Mouse (Mus musculus) lung, embryonic 16.5 days (tissue): ENCODE data around the gene Scn8a. TPM values are rescaled to one million over a fixed set of nuclear protein-coding genes. Genes with fewer than 3 reads are reported as not detected.

Source experiments
- ATAC-seq: fragments of 200-750 bp; cut with Nextera tagmentation; 2 replicates; pipeline ENCODE4 v1.8.0; 2017; ENCODE audit warnings: low read depth, mild to moderate bottlenecking, moderate library complexity
- H3K27ac ChIP-seq: fragments of 300-500 bp; sonication (generic); 2 replicates; pipeline ENCODE4 v1.5.1; 2014; ENCODE audit warnings: mild to moderate bottlenecking, control low read depth, low read length
- H3K27me3 ChIP-seq: fragments of 300-500 bp; sonication (generic); 2 replicates; pipeline ENCODE4 v1.6.1; 2014; ENCODE audit warnings: low read depth, low read length, mixed read lengths; ENCODE audit not compliant: control insufficient read depth, insufficient read depth
- H3K36me3 ChIP-seq: fragments of 300-500 bp; sonication (generic); 2 replicates; pipeline ENCODE4 v1.6.1; 2014; ENCODE audit warnings: low read length; ENCODE audit not compliant: control insufficient read depth, insufficient read depth
- H3K4me1 ChIP-seq: fragments of 300-500 bp; sonication (generic); replicated peaks from 2 replicates; pipeline ENCODE4 v1.6.1; 2014; ENCODE audit warnings: low read length, mixed read lengths; ENCODE audit not compliant: control insufficient read depth, insufficient read depth
- H3K4me2 ChIP-seq: fragments of 300-500 bp; sonication (generic); 2 replicates; pipeline ENCODE4 v1.6.1; 2014; ENCODE audit warnings: low read depth, low read length, control low read depth
- H3K4me3 ChIP-seq: fragments of 300-500 bp; sonication (generic); 2 replicates; pipeline ENCODE4 v1.5.1; 2014; ENCODE audit warnings: mild to moderate bottlenecking, low read length, control low read depth
- H3K9ac ChIP-seq: fragments of 300-500 bp; sonication (generic); 2 replicates; pipeline ENCODE4 v1.6.1; 2014; ENCODE audit warnings: low read length, control low read depth
- H3K9me3 ChIP-seq: fragments of 300-500 bp; sonication (generic); 2 replicates; pipeline ENCODE4 v1.6.1; 2016; ENCODE audit warnings: low read length; ENCODE audit not compliant: control insufficient read depth
- WGBS: fragments of 180-500 bp; shearing (Covaris S2); extraction: QIAGEN DNeasy Blood & Tissue Kit; methylation state at CpG from one replicate; pipeline ENCODE4 v1.1.7; 2014; 5-methylcytosine and 5-hydroxymethylcytosine counted together
- polyA plus RNA-seq: library from polyadenylated mRNA; unstranded; fragments of >200 nt; fragmentation: Nextera tagmentation; extraction: Ambion mirVana; gene quantifications from 2 replicates; pipeline ENCODE4 v1.2.1, GENCODE M21; 2015

Gene Scn8a
- polyA plus RNA-seq, 1 experiment from 2014 or later: 1.4 TPM

DNA sequence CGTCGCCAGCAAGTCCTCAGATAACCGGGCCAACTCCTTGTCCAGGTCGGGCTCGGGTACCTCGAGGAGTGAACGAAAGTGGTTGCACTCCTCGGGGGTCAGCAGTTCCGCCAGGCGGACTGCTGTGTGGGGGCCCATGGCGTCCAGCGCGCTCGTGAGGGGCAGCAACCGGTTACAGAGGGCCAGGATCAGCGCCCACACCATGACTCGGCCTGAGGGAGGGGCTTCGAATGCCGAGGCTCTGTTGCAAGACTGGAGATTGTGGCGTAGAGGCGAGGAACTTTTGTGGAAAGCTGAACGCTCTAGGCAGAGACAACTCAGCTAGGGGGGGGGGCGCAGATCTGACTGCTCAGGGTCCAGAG lies 177.5 kb downstream of the Scn8a start, which contains the start of gene Gm47841:
Gene Gm47841 (minus strand): TSS at position 204 of the 362 bp plus-strand sequence.
- peak; percentile 64 for ATAC-seq
- Histone ChIP-seq H3K4me2 (peak within 1 kb of the TSS; percentile 97), H3K27me3 (peaks cover 85% of the 10 kb centered on the region), H3K36me3 (no peaks in the 10 kb centered on the region), H3K4me3 (peak within 1 kb of the TSS; percentile 56), H3K4me1 (peaks cover 17% of the 10 kb centered on the region), H3K9me3 (no peaks in the 10 kb centered on the region), H3K27ac (no peak within 1 kb of the TSS), H3K9ac (peak within 1 kb of the TSS; percentile 64)
- WGBS: 1% methylated on average over 22 of the region's 23 CpGs

- no peak overlapping the region for H3K4me2 ChIP-seq
- H3K27ac ChIP-seq: no peak overlapping the region
- H3K9me3 ChIP-seq: no peaks in the 10 kb centered on the region
- no peak overlapping the region for H3K4me3 ChIP-seq
- 61% methylated on average over 5 of the region's 5 CpGs for WGBS
- ATAC-seq: no peak
- H3K9ac ChIP-seq: no peak overlapping the region
- H3K4me1 ChIP-seq: peaks cover 20% of the 10 kb centered on the region
- H3K27me3 ChIP-seq: peaks cover 89% of the 10 kb centered on the region
- H3K36me3 ChIP-seq: peaks cover 3% of the 10 kb centered on the region; the same call in 1 of the 2 replicates
Observed at GRCm38 (mm10) chr15:101048338-101048896, 178.8 kb downstream of the Scn8a start.

DNA sequence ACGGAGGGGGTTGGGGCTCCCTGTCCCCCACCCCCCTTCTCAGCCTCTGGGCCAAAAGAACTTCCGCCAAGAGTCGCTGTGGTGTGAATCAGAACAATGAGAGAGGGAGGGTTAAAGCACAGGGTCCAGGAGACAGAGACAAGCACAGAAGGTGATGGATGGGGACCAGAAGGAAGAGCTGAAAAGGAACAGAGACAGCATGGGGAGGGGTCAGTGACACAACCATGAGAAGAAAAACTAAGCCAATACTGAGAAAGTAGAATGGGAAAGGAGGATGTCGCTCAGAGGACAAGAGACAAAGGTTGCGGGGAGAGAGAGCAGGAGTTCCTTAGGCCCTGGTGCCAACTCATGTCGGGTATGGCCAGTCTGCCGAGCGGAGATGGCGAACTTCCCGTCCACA lies 182.2 kb downstream of the Scn8a start:
- Histone ChIP-seq H3K27me3 (peaks cover 79% of the 10 kb centered on the region), H3K27ac (no peak overlapping the region), H3K36me3 (peaks cover 3% of the 10 kb centered on the region; the same call in 1 of the 2 replicates), H3K9ac (no peak overlapping the region), H3K4me3 (no peak overlapping the region), H3K9me3 (no peaks in the 10 kb centered on the region), H3K4me1 (peaks cover 13% of the 10 kb centered on the region), H3K4me2 (no peak overlapping the region)
- ATAC-seq: no peak
- WGBS: 66% methylated on average over 10 of the region's 10 CpGs

DNA sequence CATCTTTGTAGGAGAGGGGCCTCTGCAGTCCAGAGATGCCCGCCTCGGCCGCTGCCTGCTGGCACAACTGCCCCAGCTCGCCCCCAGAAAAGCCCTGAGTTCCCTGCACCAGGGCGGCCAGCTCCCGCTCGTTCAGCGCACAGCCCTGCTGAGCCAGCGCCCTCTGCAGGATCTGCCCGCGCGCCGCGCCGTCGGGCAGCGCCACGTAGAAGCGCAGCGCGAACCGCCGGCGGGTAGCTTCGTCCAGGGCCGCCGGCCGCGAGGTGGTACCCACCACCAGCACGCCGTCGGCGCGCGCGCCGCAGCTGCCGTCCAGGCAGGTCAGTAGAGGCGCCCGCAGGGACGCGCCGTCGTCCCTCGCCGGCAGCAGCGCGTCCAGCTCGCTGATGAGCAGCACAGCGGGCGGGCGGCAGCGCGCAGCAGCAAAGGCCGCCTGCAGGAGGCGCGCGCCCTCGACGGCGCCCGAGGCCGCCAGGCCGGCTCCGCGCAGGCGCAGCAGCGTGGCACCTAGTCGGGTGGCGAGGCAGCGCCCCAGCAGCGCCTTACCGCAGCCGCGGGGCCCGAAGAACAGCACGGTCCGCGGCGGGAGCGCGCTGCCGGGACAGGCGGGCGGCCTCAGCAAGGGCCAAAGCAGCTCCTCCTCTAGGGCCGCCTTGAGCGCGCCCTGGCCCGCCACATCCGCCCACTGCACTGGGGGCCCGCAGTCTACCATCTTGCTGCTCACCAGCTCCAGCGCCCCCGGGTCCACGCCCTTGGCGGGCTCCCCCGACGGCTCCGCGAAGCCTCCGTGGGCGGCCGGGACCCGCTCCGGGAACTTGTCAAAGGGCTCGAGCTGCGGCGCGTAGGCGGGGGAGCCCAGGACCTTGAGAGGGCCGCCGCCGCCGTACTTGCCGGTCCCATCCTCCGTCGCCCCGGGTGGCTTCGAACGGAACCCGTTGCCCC lies 183.2 kb downstream of the Scn8a start:
- Histone ChIP-seq H3K4me3 (peak overlapping the region; percentile 40), H3K27ac (no peak overlapping the region), H3K4me1 (peaks cover 7% of the 10 kb centered on the region), H3K27me3 (peaks cover 71% of the 10 kb centered on the region), H3K9ac (peak overlapping the region; percentile 33), H3K36me3 (peaks cover 3% of the 10 kb centered on the region; the same call in 1 of the 2 replicates), H3K4me2 (peak overlapping the region; percentile 56), H3K9me3 (no peaks in the 10 kb centered on the region)
- 26% methylated on average over 72 of the region's 120 CpGs for WGBS
- ATAC-seq: peak; percentile 36

GRCm38 (mm10) chr15:101053832-101054459 lies 184.3 kb downstream of the Scn8a start:
- no peak overlapping the region for H3K27ac ChIP-seq
- H3K9ac ChIP-seq: peak overlapping the region; percentile 33
- peaks cover 7% of the 10 kb centered on the region for H3K4me1 ChIP-seq
- H3K4me2 ChIP-seq: peak overlapping the region; percentile 56
- no peaks in the 10 kb centered on the region for H3K9me3 ChIP-seq
- ATAC-seq: no peak
- 20% methylated on average over 54 of the region's 65 CpGs for WGBS
- H3K4me3 ChIP-seq: peak overlapping the region; percentile 40
- H3K27me3 ChIP-seq: peaks cover 60% of the 10 kb centered on the region
- peaks cover 3% of the 10 kb centered on the region; the same call in 1 of the 2 replicates for H3K36me3 ChIP-seq

DNA sequence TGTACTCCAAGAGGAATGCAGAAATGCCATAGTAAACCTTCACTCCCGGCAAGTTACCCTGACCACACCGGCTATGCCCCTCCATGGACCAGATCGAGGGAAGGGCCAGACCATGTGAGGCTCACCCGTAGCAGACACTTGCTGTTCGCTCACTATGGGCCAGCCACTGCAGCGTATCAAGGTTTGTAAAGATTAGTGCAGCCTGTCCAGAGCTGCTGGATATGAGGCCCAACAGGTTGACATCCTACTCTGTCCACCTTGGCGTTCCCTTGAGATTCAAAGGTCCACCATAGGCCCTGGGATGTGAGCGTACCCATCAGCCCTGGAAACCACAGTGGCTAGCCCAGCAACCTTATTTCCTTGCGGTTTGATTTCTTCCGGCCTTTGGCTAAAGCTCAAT lies 184.9 kb downstream of the Scn8a start:
- Histone ChIP-seq H3K27me3 (peaks cover 57% of the 10 kb centered on the region), H3K4me2 (no peak overlapping the region), H3K9ac (no peak overlapping the region), H3K4me1 (peaks cover 7% of the 10 kb centered on the region), H3K9me3 (no peaks in the 10 kb centered on the region), H3K36me3 (peaks cover 3% of the 10 kb centered on the region; the same call in 1 of the 2 replicates), H3K27ac (no peak overlapping the region), H3K4me3 (no peak overlapping the region)
- WGBS: 80% methylated on average over 10 of the region's 10 CpGs
- no peak for ATAC-seq

GRCm38 (mm10) chr15:101056225-101056624 lies 186.6 kb downstream of the Scn8a start:
- Histone ChIP-seq H3K27me3 (peaks cover 45% of the 10 kb centered on the region), H3K4me1 (peaks cover 7% of the 10 kb centered on the region), H3K9me3 (no peaks in the 10 kb centered on the region), H3K27ac (no peak overlapping the region), H3K36me3 (peaks cover 3% of the 10 kb centered on the region; the same call in 1 of the 2 replicates), H3K9ac (no peak overlapping the region), H3K4me3 (no peak overlapping the region), H3K4me2 (no peak overlapping the region)
- WGBS: 41% methylated on average over 10 of the region's 10 CpGs
- ATAC-seq: peak; percentile 72

- Histone ChIP-seq H3K4me3 (no peak overlapping the region), H3K9me3 (no peaks in the 10 kb centered on the region), H3K27me3 (peaks cover 11% of the 10 kb centered on the region), H3K4me1 (no peaks in the 10 kb centered on the region), H3K9ac (no peak overlapping the region), H3K27ac (no peak overlapping the region), H3K4me2 (no peak overlapping the region), H3K36me3 (no peaks in the 10 kb centered on the region)
- WGBS: 62% methylated on average over 9 of the region's 9 CpGs
- no peak for ATAC-seq
Observed at GRCm38 (mm10) chr15:101059570-101060279, 190.1 kb downstream of the Scn8a start.
